Mouse (Mus musculus) telencephalon, adult 2 months (tissue): ENCODE measurements at regions not wholly inside any gene's neighbourhood (a gene's known extent, or its start where the extent isn't known, plus 50 kb on each side); places are given as distances from the start of the nearest gene placed in this dataset.

Experiments
- DNase-seq: peaks from one replicate; pipeline ENCODE4 v3.0.0-alpha.2; 2011; ENCODE audit warnings: low read depth, low spot score

DNA sequence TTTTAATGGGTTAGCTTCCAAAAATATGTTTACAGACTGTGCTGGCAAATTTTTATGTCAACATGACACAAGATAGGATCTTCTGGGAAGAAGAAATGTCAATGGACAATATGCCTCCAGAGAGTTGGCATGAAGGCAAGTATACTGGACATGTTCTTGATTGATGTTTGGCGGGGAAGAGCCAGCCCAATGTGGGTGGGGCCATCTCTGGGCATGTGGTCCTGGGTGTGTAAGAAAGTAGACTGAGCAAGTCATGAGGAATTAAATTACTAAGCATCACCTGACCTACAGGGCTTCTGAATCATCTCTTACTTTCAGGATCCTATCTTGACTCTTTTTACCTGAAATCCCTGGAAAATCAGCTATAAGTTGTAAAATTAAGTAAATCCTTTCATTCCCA is 525.0 kb upstream of the Grm7 start:
- no peak for DNase-seq

DNA sequence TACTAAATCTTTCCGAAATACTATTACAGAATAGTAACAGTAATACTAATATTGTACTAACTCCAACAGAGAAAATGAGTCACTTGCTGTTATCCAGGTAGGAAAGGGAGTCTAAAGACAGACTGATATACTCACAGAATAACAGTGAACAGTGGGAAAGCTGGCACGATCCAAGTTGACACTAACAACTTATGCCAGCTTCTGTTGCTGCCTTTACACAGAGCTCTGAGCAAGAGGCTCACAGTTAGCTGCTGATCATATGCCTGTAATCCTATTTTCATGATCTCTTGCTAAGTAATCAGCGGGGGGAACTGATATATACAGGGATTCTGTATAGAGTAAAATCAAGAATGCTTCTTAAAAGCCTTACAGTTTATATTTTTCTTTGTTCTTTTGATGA is 513.1 kb upstream of the Grm7 start:
- no peak for DNase-seq

DNA sequence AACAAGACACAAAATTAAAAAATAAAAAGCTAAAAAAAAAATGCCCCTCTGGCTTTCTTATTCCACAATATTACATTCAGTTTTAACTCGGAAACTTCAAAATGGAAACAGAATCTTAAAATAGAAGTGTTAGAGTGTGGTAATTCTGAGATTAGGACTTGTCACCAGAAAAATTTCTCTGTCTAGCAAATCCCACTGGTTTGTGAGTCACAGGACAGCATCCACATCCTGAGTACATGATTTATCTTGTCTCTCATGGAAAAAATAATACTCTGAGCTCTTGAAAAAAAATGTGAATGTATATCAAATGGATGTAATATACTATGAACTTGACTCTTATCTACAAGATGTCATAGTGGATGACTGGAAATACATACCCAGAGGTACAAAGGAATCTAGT is 511.8 kb upstream of the Grm7 start:
- no peak for DNase-seq

DNA sequence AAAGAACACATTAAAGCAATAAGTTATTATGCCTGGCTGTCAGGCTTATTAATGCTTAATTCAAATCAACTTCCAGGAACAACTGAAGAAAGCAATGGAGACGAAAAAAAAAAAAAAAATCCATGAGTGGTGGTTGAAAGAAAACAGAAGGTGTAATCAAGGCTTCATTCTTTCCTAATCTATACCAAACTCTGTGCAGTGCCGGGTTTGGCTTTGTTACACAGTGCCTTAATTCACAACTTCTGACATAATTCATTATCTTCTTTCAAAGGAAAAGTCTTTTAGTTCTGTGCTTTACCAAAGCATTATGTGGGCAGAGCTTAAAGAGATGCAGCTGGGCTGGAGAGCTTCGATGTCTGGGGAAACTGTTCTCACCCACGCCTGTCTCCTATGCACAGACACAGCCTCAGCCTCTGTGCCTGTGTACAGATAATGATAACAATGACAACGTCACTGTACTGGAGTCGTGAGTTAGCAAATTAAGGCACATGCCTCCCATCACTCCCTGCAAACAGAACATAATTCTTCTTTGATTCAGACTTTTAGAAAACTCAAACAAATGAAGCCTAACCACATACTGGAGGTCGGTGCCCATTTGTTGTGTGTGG is 508.2 kb upstream of the Grm7 start:
- peak; percentile 85 for DNase-seq

DNA sequence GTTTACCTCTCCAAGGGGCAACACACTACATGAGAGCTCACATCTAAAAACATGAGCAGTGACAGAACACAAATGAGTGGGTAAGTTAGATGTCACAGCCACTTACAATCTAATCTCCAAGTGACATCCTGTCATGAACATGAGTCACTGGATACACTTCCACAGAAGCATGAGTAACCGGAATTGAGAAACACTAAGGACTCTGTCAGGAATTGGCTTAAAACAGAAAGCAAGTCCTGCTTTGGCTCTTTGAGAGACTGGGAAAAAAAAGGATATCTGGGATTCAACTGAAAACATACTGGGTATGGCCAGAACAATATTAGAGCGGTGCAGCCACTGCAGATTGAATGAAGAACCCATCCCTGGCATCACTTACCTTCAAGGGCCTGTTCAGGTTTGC is 506.0 kb upstream of the Grm7 start:
- DNase-seq: no peak

DNA sequence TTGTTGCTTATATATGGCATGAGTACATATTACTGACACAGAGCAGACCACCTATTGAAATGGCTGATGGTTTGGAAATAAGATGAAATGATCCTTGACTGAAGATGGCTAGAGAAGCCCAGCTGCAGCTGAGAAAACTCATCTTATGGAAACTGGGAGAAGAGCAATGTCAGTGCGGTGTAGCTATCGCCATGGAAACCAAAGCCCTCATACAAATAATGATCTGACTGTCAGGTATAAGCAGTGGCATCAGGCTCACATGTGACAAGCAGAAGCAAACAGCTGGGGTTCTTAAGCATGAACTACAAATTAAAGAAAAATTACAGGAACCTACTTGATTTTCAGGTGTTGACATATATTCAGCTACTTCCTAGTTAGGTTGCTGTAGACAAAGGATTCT is 476.8 kb upstream of the Grm7 start:
- no peak for DNase-seq

DNA sequence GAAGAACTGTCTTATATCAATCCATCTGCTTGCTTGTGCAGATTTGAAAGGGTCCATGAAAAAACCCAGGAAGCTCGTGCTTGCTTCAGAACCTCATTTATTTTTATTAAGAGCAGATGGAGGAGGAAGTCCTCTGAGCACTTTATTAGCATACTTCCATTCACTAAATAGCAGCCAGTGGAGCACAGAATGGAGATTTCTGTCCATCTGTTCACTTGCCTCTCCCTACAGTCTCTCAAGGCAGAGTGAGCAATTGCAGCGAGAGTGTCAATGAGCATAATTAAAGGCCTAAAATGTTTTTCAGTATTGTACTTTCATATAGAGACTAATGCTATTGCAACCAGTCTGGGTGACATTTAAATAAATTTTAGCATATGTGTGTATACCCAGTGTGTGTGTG is 439.4 kb upstream of the Grm7 start:
- peak; percentile 23 for DNase-seq

DNA sequence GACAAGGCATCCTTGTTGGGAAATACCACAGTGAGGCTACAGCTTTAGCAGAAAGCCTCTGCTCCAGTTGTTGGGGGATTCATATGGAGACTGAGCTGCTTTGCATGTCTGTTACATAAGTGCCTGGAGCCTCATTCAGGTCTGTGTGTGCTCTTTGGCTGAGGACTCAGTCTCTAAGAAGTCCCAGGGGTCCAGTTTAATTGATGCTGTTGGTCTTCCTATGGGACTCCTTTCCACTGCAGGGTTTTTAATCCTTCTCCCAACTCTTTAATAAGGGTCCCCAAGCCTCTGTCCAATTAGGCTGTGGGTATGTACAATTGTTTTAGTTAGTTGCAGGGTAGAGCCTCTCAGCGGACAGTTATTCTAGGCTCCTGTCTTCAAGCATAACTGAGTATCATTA is 436.6 kb upstream of the Grm7 start:
- no peak for DNase-seq

DNA sequence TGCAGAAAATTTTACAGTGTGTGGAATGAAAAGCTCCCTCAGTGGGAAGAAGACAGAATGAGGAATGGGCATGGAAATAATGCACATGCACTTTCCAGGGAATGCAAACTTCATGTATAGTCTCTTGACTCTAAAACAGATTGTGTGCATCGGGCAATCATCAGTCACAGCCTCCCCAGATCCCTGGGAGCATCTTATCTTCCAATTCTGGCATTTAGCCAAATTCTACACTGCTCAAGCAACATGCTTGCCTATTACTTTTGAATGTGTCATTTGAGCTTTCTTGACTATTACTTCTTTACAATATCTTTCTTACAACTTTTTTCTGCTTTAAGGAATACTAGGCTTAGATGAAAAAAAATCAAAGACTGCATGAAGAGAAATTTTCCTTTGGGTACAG is 397.9 kb upstream of the Grm7 start:
- no peak for DNase-seq

DNA sequence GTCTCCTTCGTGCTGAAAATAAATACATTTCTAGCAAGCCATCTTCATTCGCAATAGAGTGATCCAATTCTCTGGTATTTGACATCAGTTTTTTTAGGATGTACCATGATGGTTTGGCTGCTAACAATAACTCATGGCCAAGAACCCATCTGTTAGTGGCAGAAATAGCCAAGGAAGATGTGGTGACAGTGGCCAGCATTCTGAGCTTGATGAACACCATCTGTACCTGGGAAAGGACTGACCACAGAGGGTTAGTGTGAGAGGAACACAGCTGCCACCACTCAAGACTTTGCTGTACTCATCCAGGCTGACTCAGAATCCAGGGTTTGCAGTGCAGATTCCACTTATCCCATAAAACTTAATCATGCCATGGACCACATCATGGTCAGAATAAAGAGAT is 348.8 kb upstream of the Grm7 start:
- DNase-seq: peak; percentile 12
